Mouse (Mus musculus) midbrain, embryonic 12.5 days (tissue): ENCODE measurements around the gene Zbtb2. TPM values are rescaled to one million over a fixed set of nuclear protein-coding genes. Genes with fewer than 3 reads are reported as not detected.
A peak's percentile ranks its signal among the peaks of the same experiment; 100 is the strongest.

Source experiments
- ATAC-seq: fragments of 200-750 bp; cut with Nextera tagmentation; 2 replicates; pipeline ENCODE4 v1.8.0; 2017; ENCODE audit warnings: low read depth, moderate TSS enrichment, moderate library complexity; ENCODE audit not compliant: low FRiP score
- H3K27ac ChIP-seq: fragments of 300-500 bp; sonication (generic); replicated peaks from 2 replicates; pipeline ENCODE4 v1.5.1; 2016; ENCODE audit warnings: mild to moderate bottlenecking
- H3K27me3 ChIP-seq: fragments of 300-500 bp; sonication (generic); 2 replicates; pipeline ENCODE4 v1.6.1; 2016; ENCODE audit warnings: mild to moderate bottlenecking
- H3K36me3 ChIP-seq: fragments of 300-500 bp; sonication (generic); 2 replicates; pipeline ENCODE4 v1.6.1; 2016
- H3K4me1 ChIP-seq: fragments of 300-500 bp; sonication (generic); 2 replicates; pipeline ENCODE4 v1.6.1; 2016
- H3K4me2 ChIP-seq: fragments of 300-500 bp; sonication (generic); replicated peaks from 2 replicates; pipeline ENCODE4 v1.6.1; 2016; ENCODE audit warnings: mild to moderate bottlenecking, moderate library complexity
- H3K4me3 ChIP-seq: fragments of 300-500 bp; sonication (generic); 2 replicates; pipeline ENCODE4 v1.5.1; 2016; ENCODE audit warnings: mild to moderate bottlenecking
- H3K9ac ChIP-seq: fragments of 300-500 bp; sonication (generic); replicated peaks from 2 replicates; pipeline ENCODE4 v1.6.1; 2016; ENCODE audit warnings: mild to moderate bottlenecking, moderate library complexity
- H3K9me3 ChIP-seq: fragments of 300-500 bp; sonication (generic); 2 replicates; pipeline ENCODE4 v1.6.1; 2016; ENCODE audit warnings: mild to moderate bottlenecking
- WGBS: fragments of 180-500 bp; shearing (Covaris S2); methylation state at CpG from one replicate; pipeline ENCODE4 v1.1.7; 2016; 5-methylcytosine and 5-hydroxymethylcytosine counted together
- polyA plus RNA-seq: library from polyadenylated mRNA; unstranded; fragments of >200 nt; fragmentation: Nextera tagmentation; extraction: Ambion mirVana; gene quantifications from 2 replicates; pipeline ENCODE4 v1.2.1, GENCODE M21; 2016

Zbtb2 gene
- polyA plus RNA-seq, 1 experiment from 2014 or later = 23.3 TPM

GRCm38 (mm10) chr10:4354371-4355260 lies 33.3 kb downstream of the Zbtb2 start:
- Histone ChIP-seq H3K4me2 (no peak overlapping the region), H3K4me3 (no peak overlapping the region), H3K27ac (no peak overlapping the region), H3K27me3 (no peaks in the 10 kb centered on the region), H3K9ac (no peak overlapping the region), H3K36me3 (peaks cover 22% of the 10 kb centered on the region; the same call in 1 of the 2 replicates), H3K4me1 (no peaks in the 10 kb centered on the region), H3K9me3 (no peaks in the 10 kb centered on the region)
- 91% methylated on average over 38 of the region's 38 CpGs for WGBS
- no peak for ATAC-seq

- 96% methylated on average over 14 of the region's 14 CpGs for WGBS
- no peak overlapping the region for H3K9ac ChIP-seq
- H3K36me3 ChIP-seq = no peaks in the 10 kb centered on the region
- H3K4me2 ChIP-seq = no peak overlapping the region
- H3K9me3 ChIP-seq = no peaks in the 10 kb centered on the region
- no peaks in the 10 kb centered on the region for H3K4me1 ChIP-seq
- H3K27ac ChIP-seq = no peak overlapping the region
- no peaks in the 10 kb centered on the region for H3K27me3 ChIP-seq
- no peak overlapping the region for H3K4me3 ChIP-seq
- ATAC-seq = no peak
Measured at GRCm38 (mm10) chr10:4347591-4347990, 40.3 kb downstream of the Zbtb2 start.

GRCm38 (mm10) chr10:4347136-4347492 lies 40.8 kb downstream of the Zbtb2 start:
- Histone ChIP-seq H3K4me1 (no peaks in the 10 kb centered on the region), H3K4me2 (peak overlapping the region; percentile 52), H3K9me3 (no peaks in the 10 kb centered on the region), H3K9ac (no peak overlapping the region), H3K27me3 (no peaks in the 10 kb centered on the region), H3K27ac (no peak overlapping the region), H3K4me3 (no peak overlapping the region), H3K36me3 (no peaks in the 10 kb centered on the region)
- peak; percentile 74; the same call in 1 of the 2 replicates for ATAC-seq
- 66% methylated on average over 4 of the region's 4 CpGs for WGBS

- H3K4me2 ChIP-seq = peak overlapping the region; percentile 52
- ATAC-seq = peak; percentile 90
- H3K9ac ChIP-seq = no peak overlapping the region
- no peak overlapping the region for H3K27ac ChIP-seq
- H3K36me3 ChIP-seq = no peaks in the 10 kb centered on the region
- H3K4me3 ChIP-seq = peak overlapping the region; percentile 33
- no peaks in the 10 kb centered on the region for H3K9me3 ChIP-seq
- no peaks in the 10 kb centered on the region for H3K4me1 ChIP-seq
- 6% methylated on average over 28 of the region's 28 CpGs for WGBS
- H3K27me3 ChIP-seq = no peaks in the 10 kb centered on the region
Measured at GRCm38 (mm10) chr10:4346489-4347135, 41.3 kb downstream of the Zbtb2 start.

DNA sequence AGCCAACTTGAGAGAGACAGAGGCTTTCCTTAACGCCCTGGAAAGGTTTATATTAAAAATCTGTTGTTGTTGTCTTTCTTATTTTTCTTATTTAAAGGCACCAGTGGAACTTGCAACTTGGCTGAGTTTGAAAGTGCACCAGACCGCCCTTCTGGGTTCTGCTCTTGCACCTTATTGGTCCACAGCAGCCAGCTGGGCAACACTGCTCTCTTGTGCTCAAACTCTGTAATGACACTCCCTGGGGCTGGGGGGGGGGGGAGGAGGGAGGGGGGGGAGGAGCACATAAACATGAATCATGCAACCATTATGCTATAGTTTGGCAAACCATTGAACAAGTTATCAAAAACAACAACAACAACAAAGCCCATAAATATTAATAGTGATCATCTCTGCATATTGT lies 46.5 kb downstream of the Zbtb2 start:
- ATAC-seq = peak; percentile 58; the same call in 1 of the 2 replicates
- H3K27me3 ChIP-seq = no peaks in the 10 kb centered on the region
- H3K36me3 ChIP-seq = no peaks in the 10 kb centered on the region
- H3K4me1 ChIP-seq = 0 out of 2 replicates have a peak, but pooled peaks cover 3% of the 10 kb centered on the region
- H3K9me3 ChIP-seq = no peaks in the 10 kb centered on the region
- no peak overlapping the region for H3K4me2 ChIP-seq
- no peak overlapping the region for H3K27ac ChIP-seq
- no peak overlapping the region for H3K9ac ChIP-seq
- H3K4me3 ChIP-seq = no peak overlapping the region
- 15% methylated on average over 2 of the region's 2 CpGs for WGBS

GRCm38 (mm10) chr10:4338863-4339461 lies 48.9 kb downstream of the Zbtb2 start:
- ATAC-seq = no peak
- Histone ChIP-seq H3K9ac (no peak overlapping the region), H3K4me1 (0 out of 2 replicates have a peak, but pooled peaks cover 3% of the 10 kb centered on the region), H3K27me3 (no peaks in the 10 kb centered on the region), H3K4me2 (no peak overlapping the region), H3K4me3 (no peak overlapping the region), H3K36me3 (no peaks in the 10 kb centered on the region), H3K9me3 (no peaks in the 10 kb centered on the region), H3K27ac (no peak overlapping the region)
- WGBS = 52% methylated on average over 15 of the region's 15 CpGs

DNA sequence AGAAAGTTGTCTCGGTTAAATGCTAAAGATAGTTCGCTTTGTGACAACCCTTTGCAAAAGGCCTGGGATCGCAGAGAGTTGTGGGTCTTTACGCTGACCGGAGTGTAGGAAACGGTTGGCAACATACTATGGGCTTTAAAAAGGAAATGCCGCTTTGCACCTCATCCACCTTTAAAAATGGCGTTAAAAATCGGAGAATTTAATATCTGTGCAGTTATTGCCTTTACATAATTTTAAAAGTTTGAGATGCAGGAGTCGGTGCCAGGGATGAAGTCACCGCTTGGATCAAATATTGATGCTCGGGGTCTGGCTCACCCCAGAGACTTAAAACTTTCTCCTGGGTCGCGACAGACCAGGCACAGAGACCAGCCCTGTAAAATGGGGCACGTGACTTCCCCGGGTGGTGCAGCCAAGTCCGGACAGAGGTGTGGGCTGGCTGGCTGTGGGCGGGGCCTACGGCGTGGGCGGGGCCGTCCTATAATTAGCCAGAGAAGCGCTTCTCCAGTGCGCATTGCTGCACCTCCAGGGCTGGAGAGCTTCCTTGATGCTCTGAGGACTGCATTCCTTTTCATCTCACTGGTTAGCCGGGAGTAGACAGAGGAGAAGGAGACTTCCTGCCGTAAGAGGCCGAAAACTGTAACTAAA lies 53.7 kb downstream of the Zbtb2 start:
- 0 out of 2 replicates have a peak overlapping the region, but pooled peaks have one; percentile 11 for H3K9ac ChIP-seq
- peak overlapping the region; percentile 54 for H3K4me2 ChIP-seq
- 0 out of 2 replicates have a peak, but pooled peaks cover 5% of the 10 kb centered on the region for H3K4me1 ChIP-seq
- H3K9me3 ChIP-seq = no peaks in the 10 kb centered on the region
- peak; percentile 84 for ATAC-seq
- no peak overlapping the region for H3K27ac ChIP-seq
- peak overlapping the region; percentile 29 for H3K4me3 ChIP-seq
- H3K36me3 ChIP-seq = no peaks in the 10 kb centered on the region
- WGBS = 8% methylated on average over 27 of the region's 27 CpGs
- no peaks in the 10 kb centered on the region for H3K27me3 ChIP-seq

GRCm38 (mm10) chr10:4333319-4333718 lies 54.6 kb downstream of the Zbtb2 start:
- ATAC-seq = peak; percentile 42; the same call in 1 of the 2 replicates
- H3K4me3 ChIP-seq = no peak overlapping the region

DNA sequence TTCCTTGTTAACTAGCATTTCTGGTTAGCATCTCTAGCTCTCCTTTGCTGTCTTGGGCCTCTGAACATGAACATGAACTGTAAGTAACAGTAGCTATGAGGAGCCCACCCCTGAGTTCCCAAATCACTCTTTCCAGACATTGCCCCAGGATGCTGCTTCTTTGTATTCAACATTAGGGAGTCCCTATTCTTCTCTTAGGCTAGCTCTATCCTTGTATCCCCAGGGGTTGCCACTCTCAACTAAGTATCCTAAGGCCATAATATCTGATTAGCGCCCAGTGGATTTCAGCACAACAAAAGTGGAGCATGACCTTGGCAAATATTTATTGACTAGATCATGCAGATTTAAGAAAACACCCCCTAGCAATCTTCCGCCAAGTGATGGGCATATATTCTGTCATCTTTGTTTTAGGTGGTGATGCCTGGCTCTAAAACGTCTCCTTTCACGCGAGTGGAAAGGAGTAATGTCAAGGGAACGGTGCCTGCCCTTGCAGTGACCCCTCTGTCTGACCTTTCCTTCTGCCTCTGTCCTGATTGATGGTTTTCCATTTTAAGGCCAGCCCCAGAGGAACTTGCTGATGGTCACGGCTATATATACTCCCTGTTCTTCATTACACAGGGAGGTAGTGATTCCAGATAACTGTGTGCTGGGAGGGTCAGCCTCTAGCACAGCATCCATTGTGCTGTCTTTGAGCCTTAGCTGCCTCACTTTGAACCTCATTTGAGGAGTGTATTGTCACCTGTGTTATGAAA lies 55.5 kb downstream of the Zbtb2 start:
- Histone ChIP-seq H3K4me3 (no peak overlapping the region), H3K36me3 (no peaks in the 10 kb centered on the region), H3K27ac (no peak overlapping the region), H3K4me2 (no peak overlapping the region), H3K9ac (no peak overlapping the region), H3K9me3 (no peaks in the 10 kb centered on the region), H3K27me3 (no peaks in the 10 kb centered on the region), H3K4me1 (0 out of 2 replicates have a peak, but pooled peaks cover 2% of the 10 kb centered on the region)
- no peak for ATAC-seq
- WGBS = 67% methylated on average over 7 of the region's 7 CpGs

More at GRCm38 (mm10) chr10:4333319-4333718, 54.6 kb downstream of the Zbtb2 start:
- Histone ChIP-seq H3K4me2 (peak overlapping the region; percentile 54), H3K9me3 (no peaks in the 10 kb centered on the region), H3K27me3 (no peaks in the 10 kb centered on the region), H3K27ac (no peak overlapping the region), H3K36me3 (no peaks in the 10 kb centered on the region), H3K9ac (no peak overlapping the region), H3K4me1 (0 out of 2 replicates have a peak, but pooled peaks cover 2% of the 10 kb centered on the region)
- 4% methylated on average over 8 of the region's 8 CpGs for WGBS

GRCm38 (mm10) chr10:4327716-4328115 lies 60.2 kb downstream of the Zbtb2 start:
- 0 out of 2 replicates have a peak, but pooled peaks cover 2% of the 10 kb centered on the region for H3K4me1 ChIP-seq

DNA sequence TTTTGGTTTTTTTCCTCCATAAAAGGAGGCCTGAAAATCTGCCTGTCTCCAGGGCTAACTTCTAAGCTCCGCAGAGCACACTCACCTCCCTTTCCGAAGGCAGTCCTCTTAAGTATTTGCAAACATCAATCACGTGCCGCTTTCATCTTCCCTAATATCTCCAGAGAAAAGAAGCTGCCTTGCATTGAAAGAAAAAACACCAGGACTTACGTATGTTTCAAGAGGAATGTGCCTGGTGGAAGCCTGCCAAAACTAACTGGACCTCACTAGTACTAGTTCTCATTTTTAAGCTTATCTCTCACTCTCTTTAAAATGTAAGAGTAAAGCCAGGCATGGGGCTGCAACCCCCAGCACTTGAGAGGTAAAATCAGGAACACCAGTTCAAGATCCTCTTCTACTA lies 62.3 kb downstream of the Zbtb2 start:
- Histone ChIP-seq H3K9me3 (no peaks in the 10 kb centered on the region), H3K4me1 (0 out of 2 replicates have a peak, but pooled peaks cover 2% of the 10 kb centered on the region), H3K36me3 (no peaks in the 10 kb centered on the region), H3K27me3 (no peaks in the 10 kb centered on the region), H3K27ac (no peak overlapping the region), H3K4me2 (no peak overlapping the region), H3K4me3 (no peak overlapping the region), H3K9ac (no peak overlapping the region)
- 68% methylated on average over 5 of the region's 5 CpGs for WGBS
- ATAC-seq = no peak

More at GRCm38 (mm10) chr10:4327716-4328115, 60.2 kb downstream of the Zbtb2 start:
- Histone ChIP-seq H3K9me3 (no peaks in the 10 kb centered on the region), H3K4me2 (no peak overlapping the region), H3K4me3 (no peak overlapping the region), H3K36me3 (no peaks in the 10 kb centered on the region), H3K9ac (no peak overlapping the region), H3K27me3 (no peaks in the 10 kb centered on the region), H3K27ac (no peak overlapping the region)
- no peak for ATAC-seq
- WGBS = 33% methylated on average over 1 of the region's 1 CpGs
